Mouse (Mus musculus) midbrain, embryonic 12.5 days (tissue): Measurements from ENCODE around the gene Dhx32. TPM values are rescaled to one million over a fixed set of nuclear protein-coding genes. Genes with fewer than 3 reads are reported as not detected.

Experiments used
- ATAC-seq: fragments of 200-750 bp; cut with Nextera tagmentation; 2 replicates; pipeline ENCODE4 v1.8.0; 2017; ENCODE audit warnings: low read depth, moderate TSS enrichment, moderate library complexity; ENCODE audit not compliant: low FRiP score
- H3K27ac ChIP-seq: fragments of 300-500 bp; sonication (generic); replicated peaks from 2 replicates; pipeline ENCODE4 v1.5.1; 2016; ENCODE audit warnings: mild to moderate bottlenecking
- H3K27me3 ChIP-seq: fragments of 300-500 bp; sonication (generic); 2 replicates; pipeline ENCODE4 v1.6.1; 2016; ENCODE audit warnings: mild to moderate bottlenecking
- H3K36me3 ChIP-seq: fragments of 300-500 bp; sonication (generic); 2 replicates; pipeline ENCODE4 v1.6.1; 2016
- H3K4me1 ChIP-seq: fragments of 300-500 bp; sonication (generic); 2 replicates; pipeline ENCODE4 v1.6.1; 2016
- H3K4me2 ChIP-seq: fragments of 300-500 bp; sonication (generic); replicated peaks from 2 replicates; pipeline ENCODE4 v1.6.1; 2016; ENCODE audit warnings: mild to moderate bottlenecking, moderate library complexity
- H3K4me3 ChIP-seq: fragments of 300-500 bp; sonication (generic); 2 replicates; pipeline ENCODE4 v1.5.1; 2016; ENCODE audit warnings: mild to moderate bottlenecking
- H3K9ac ChIP-seq: fragments of 300-500 bp; sonication (generic); replicated peaks from 2 replicates; pipeline ENCODE4 v1.6.1; 2016; ENCODE audit warnings: mild to moderate bottlenecking, moderate library complexity
- H3K9me3 ChIP-seq: fragments of 300-500 bp; sonication (generic); 2 replicates; pipeline ENCODE4 v1.6.1; 2016; ENCODE audit warnings: mild to moderate bottlenecking
- WGBS: fragments of 180-500 bp; shearing (Covaris S2); methylation state at CpG from one replicate; pipeline ENCODE4 v1.1.7; 2016; 5-methylcytosine and 5-hydroxymethylcytosine counted together
- polyA plus RNA-seq: library from polyadenylated mRNA; unstranded; fragments of >200 nt; fragmentation: Nextera tagmentation; extraction: Ambion mirVana; gene quantifications from 2 replicates; pipeline ENCODE4 v1.2.1, GENCODE M21; 2016

Dhx32 gene
- polyA plus RNA-seq, 1 experiment from 2014 or later, result 61.1 TPM

DNA sequence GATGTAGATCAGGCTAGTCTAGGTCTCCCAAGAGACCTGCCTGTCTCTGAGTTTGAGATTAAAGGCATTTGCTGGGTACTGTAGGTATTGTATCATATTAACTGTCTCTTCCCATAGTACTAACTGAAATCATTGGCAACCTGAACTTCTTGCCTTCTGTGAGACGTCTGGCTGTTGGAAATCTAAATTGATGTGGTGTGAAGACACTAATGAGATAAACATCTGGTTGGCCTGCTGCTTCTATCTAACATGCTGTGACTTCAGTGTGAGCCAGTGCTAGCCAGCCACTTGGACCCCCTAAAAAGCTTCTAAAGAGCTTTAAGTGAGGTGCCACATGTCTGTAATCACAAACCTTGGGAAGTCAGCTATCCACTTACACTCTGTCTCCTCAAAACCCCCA is 10.2 kb upstream of the Dhx32 start:
- Histone ChIP-seq H3K9me3 (no peaks in the 10 kb centered on the region), H3K4me3 (no peak overlapping the region), H3K9ac (no peak overlapping the region), H3K27ac (no peak overlapping the region), H3K36me3 (no peaks in the 10 kb centered on the region), H3K4me1 (no peaks in the 10 kb centered on the region), H3K4me2 (no peak overlapping the region), H3K27me3 (no peaks in the 10 kb centered on the region)
- ATAC-seq, result no peak
- WGBS, result 46% methylated on average over 1 of the region's 1 CpGs

DNA sequence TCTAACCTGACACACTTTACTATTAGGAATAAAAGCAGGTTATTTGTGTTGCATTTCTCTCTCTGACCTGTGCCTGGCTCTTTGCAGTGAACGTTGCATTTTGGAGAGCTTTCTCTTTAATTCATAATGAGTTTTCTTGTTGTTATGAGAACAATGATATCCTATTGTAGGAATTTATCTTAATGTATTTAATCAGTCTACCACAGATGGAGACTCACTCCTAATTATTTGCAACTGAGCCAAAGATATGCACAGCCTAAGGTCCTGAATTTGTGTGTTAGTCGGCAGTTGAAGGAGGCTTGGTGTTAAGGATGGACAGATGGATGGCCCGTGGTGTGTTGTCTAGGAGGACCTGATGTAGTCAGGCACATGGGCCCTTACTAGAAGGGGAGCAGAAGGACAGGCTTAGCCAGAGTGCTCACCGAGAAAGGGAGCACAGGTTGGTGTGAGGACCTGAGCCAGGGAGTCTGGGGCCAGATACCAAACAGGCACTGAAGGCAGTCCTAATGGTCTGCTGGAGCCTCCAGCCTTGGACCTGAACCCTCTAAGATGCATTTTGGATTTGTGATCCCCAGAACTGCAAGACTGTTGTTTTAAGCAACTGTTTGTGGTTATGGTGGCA is 8.2 kb upstream of the Dhx32 start:
- Histone ChIP-seq H3K4me3 (no peak overlapping the region), H3K4me1 (no peaks in the 10 kb centered on the region), H3K9ac (no peak overlapping the region), H3K27me3 (no peaks in the 10 kb centered on the region), H3K36me3 (no peaks in the 10 kb centered on the region), H3K4me2 (no peak overlapping the region), H3K27ac (no peak overlapping the region), H3K9me3 (no peaks in the 10 kb centered on the region)
- 93% methylated on average over 4 of the region's 4 CpGs for WGBS
- no peak for ATAC-seq

DNA sequence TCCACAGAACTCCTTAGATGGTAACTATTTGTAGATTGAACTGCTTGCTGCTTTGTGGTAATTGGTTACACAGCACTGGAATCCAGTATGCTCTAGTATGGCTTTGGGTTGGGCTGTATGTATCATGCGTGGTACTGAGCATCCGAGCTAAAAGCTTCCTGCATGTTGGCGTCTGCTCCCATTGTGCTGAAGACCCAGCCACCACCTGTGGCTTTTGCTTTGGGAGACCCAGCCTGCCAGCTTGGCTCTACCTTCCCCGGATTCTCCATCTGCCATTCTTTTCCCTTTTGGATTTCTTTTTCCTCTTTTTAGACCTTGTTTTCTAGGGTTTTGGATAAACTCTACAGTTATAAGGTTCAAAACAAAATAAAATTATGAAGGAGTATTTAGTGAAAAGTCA is 7.6 kb upstream of the Dhx32 start:
- H3K27me3 ChIP-seq, result no peaks in the 10 kb centered on the region
- H3K4me2 ChIP-seq, result no peak overlapping the region
- WGBS, result 93% methylated on average over 4 of the region's 4 CpGs
- no peaks in the 10 kb centered on the region for H3K9me3 ChIP-seq
- no peaks in the 10 kb centered on the region for H3K4me1 ChIP-seq
- no peak overlapping the region for H3K4me3 ChIP-seq
- H3K9ac ChIP-seq, result no peak overlapping the region
- H3K36me3 ChIP-seq, result no peaks in the 10 kb centered on the region
- no peak overlapping the region for H3K27ac ChIP-seq
- ATAC-seq, result no peak

DNA sequence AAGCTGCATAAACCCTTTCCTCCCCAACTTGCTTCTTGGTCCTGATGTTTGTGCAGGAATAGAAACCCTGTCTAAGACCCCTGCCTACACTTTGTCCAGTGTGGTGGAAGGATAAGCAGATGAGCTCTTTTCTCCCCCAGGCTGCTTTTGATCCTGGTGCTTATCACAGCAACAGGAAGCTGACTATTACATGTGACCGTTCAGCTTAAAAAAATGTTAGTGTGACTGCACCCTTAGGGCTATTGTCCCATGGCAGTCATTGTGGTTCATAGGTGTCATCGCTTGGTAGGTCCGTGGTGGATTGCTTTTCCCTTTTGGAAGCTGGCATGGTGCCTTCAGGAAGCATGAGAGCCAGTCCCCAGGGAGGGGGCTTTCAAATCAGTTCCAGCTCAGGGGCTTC is 5.6 kb upstream of the Dhx32 start:
- H3K4me1 ChIP-seq, result no peaks in the 10 kb centered on the region
- H3K9ac ChIP-seq, result no peak overlapping the region
- no peaks in the 10 kb centered on the region for H3K27me3 ChIP-seq
- WGBS, result 86% methylated on average over 3 of the region's 3 CpGs
- no peak overlapping the region for H3K27ac ChIP-seq
- H3K4me3 ChIP-seq, result no peak overlapping the region
- no peaks in the 10 kb centered on the region for H3K9me3 ChIP-seq
- ATAC-seq, result no peak
- H3K36me3 ChIP-seq, result no peaks in the 10 kb centered on the region
- no peak overlapping the region for H3K4me2 ChIP-seq

DNA sequence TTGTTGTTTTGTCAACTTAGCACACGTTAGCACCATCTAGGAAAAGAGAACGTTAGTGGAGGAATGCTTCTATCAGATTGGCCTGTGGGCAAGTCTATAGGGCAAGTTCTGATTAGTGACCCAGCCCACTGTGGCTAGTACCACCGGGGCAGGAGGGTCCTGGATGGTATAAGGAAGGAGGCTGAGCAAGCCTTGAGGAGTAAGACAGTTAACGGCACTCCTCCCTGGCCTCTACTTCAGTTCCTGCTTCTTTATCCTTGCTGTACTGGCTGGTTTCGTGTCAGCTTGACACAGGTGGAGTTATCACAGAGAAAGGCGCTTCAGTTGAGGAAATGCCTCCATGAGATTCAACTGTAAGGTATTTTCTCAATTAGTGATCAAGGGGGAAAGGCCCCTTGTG is 5.0 kb upstream of the Dhx32 start:
- no peak overlapping the region for H3K4me3 ChIP-seq
- no peaks in the 10 kb centered on the region; the same call in 1 of the 2 replicates for H3K27me3 ChIP-seq
- 92% methylated on average over 6 of the region's 6 CpGs for whole genome bisulfite sequencing
- no peaks in the 10 kb centered on the region for H3K9me3 ChIP-seq
- ATAC-seq, result no peak
- H3K9ac ChIP-seq, result no peak overlapping the region
- H3K4me2 ChIP-seq, result no peak overlapping the region
- no peaks in the 10 kb centered on the region for H3K36me3 ChIP-seq
- no peak overlapping the region for H3K27ac ChIP-seq
- H3K4me1 ChIP-seq, result no peaks in the 10 kb centered on the region

DNA sequence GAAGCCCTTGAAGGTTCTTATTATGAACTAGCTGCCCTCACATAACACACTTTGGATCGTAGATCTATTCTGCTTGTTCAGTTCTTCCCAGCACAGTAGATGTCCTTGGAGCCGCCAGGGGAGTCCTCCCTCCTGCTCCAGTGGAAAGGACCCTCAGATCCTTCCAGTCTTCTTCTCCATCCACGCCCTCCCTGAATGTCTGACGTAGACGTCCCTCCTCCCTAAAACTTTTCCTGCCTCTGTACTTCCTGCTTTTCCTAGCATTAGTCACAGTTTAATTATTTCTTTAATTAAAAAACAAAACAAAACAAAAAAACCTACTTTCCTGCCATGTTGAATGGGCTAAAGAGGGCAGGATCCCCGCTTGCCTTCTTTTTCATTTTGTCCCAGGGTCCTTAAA is 535 bp downstream of the Dhx32 start:
- H3K4me3 ChIP-seq, result no peak overlapping the region
- H3K27me3 ChIP-seq, result no peaks in the 10 kb centered on the region; the same call in 1 of the 2 replicates
- ATAC-seq, result no peak
- H3K27ac ChIP-seq, result no peak overlapping the region
- 71% methylated on average over 6 of the region's 6 CpGs for WGBS
- H3K4me1 ChIP-seq, result 0 out of 2 replicates have a peak, but pooled peaks cover 2% of the 10 kb centered on the region
- H3K36me3 ChIP-seq, result no peaks in the 10 kb centered on the region
- H3K9me3 ChIP-seq, result no peaks in the 10 kb centered on the region
- H3K9ac ChIP-seq, result no peak overlapping the region
- H3K4me2 ChIP-seq, result no peak overlapping the region

DNA sequence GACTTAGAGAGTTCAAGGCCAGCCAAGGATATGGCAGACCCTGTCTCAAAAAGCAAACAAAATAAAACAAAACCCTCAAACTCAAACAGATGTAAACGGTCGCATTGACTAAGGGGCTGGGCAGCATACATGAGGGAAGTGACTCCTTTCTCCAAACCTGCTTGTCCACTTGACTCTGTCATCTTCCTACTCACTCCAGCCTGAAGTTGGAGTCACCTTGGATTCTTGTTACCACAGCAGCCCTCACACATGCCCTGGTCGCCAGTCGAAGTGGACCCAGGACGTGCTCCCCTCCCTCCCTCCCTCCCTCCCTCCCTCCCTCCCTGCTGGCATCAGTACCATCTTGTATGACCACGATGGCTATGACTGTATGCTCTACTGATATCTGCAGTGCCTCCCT is 943 bp downstream of the Dhx32 start:
- Histone ChIP-seq H3K36me3 (no peaks in the 10 kb centered on the region), H3K9ac (no peak overlapping the region), H3K4me1 (0 out of 2 replicates have a peak, but pooled peaks cover 5% of the 10 kb centered on the region), H3K27ac (no peak overlapping the region), H3K27me3 (no peaks in the 10 kb centered on the region; the same call in 1 of the 2 replicates), H3K4me2 (no peak overlapping the region), H3K9me3 (no peaks in the 10 kb centered on the region), H3K4me3 (no peak overlapping the region)
- ATAC-seq, result no peak
- 83% methylated on average over 6 of the region's 6 CpGs for WGBS

DNA sequence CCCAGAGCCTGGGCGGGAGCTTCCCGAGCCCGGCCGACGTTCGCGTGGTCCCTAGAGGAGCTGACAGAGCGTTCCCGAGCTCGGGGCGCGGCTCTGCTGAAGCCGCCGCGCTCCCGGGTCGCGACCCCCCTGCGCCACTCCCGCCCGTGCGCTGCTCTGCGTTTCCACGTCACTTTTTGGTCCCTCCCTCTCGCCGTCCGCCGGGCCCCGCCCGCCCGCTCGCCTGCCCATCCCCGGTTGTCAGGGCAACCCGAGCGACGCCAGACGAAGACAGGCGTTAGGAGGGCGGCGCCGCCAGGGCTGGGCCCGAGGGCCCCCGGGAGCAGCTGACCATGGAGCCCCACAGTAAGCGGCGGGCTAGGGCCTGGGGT is 5.9 kb downstream of the Dhx32 start, which contains the start of gene Fank1:
Gene Fank1 (plus strand): TSS at position 236 of the 371 bp plus-strand sequence.
- Histone ChIP-seq H3K27me3 (no peaks in the 10 kb centered on the region), H3K9ac (peak within 1 kb of the TSS; percentile 74), H3K4me1 (peaks cover 20% of the 10 kb centered on the region), H3K36me3 (0 out of 2 replicates have a peak, but pooled peaks cover 2% of the 10 kb centered on the region), H3K4me2 (peak within 1 kb of the TSS; percentile 88), H3K4me3 (peak within 1 kb of the TSS; percentile 88), H3K9me3 (no peaks in the 10 kb centered on the region), H3K27ac (no peak within 1 kb of the TSS)
- peak; percentile 94 for ATAC-seq
- WGBS, result under 1% methylated on average over 41 of the region's 45 CpGs

DNA sequence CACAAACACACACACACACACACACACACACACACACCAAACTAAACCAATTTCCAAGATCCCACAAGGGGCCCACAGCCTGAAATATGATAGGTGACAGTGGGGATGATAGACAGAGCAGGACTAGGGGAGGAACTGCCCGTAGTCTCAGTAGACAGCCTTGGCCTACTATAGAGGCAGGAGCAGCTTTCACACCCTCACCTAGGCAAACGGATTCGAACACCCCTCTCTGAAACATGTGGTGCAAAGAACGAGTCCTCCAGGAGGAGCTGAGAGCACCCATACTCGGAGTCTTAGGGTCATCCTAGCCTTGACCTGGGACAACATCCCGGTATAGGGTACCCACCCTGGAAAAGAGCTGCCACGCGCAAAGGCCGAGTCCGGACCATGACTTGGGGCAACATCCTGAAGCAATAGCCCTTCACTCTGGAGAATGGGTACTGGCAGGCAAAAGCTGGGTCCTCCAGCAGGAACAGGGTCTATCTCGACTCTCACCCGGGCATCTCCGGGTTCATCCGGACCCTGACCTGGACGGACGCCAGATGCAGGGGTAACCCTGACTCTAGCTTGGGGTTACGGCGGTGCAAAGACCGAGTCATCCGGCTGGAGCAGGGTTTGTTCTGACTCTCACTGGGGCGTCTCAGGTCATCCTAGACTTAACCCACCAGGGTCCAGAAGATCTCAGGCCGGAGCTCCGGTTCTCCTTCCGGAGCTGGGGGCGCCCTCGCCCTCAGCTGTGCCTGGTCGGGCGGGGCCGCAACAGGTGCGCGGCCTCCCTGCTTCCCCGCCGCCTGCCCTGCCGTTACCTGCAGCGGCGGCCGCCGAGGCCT is 6.5 kb downstream of the Dhx32 start:
- 4% methylated on average over 28 of the region's 38 CpGs for WGBS
- peak overlapping the region; percentile 88 for H3K4me2 ChIP-seq
- peak; percentile 81 for ATAC-seq
- peaks cover 20% of the 10 kb centered on the region for H3K4me1 ChIP-seq
- H3K9ac ChIP-seq, result peak overlapping the region; percentile 74
- H3K27me3 ChIP-seq, result no peaks in the 10 kb centered on the region
- H3K4me3 ChIP-seq, result peak overlapping the region; percentile 88
- no peaks in the 10 kb centered on the region for H3K9me3 ChIP-seq
- H3K27ac ChIP-seq, result no peak overlapping the region
- 0 out of 2 replicates have a peak, but pooled peaks cover 4% of the 10 kb centered on the region for H3K36me3 ChIP-seq

DNA sequence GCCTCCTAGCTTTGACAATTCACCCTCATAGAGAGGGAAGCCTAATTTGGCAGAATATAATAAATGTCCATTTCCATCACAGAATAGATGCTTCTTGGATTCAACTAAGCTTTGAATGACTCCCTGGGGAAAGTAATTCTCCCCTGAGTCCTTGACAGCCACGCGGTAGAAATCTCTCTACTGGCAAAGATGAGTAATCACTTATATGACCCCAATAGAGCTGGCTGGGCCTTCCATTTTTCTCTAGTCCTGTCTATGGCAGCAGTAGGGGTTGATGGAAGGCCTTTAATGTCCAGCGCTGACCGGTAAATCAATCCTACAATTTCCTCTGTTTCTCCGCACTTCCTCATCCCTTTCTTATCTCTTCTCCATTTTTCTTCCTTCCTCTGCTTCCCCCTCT is 7.3 kb downstream of the Dhx32 start:
- Histone ChIP-seq H3K36me3 (0 out of 2 replicates have a peak, but pooled peaks cover 4% of the 10 kb centered on the region), H3K4me1 (peaks cover 20% of the 10 kb centered on the region), H3K4me2 (peak overlapping the region; percentile 88), H3K4me3 (no peak overlapping the region; the same call in 1 of the 2 replicates), H3K9me3 (no peaks in the 10 kb centered on the region), H3K9ac (no peak overlapping the region), H3K27me3 (no peaks in the 10 kb centered on the region), H3K27ac (no peak overlapping the region)
- no peak for ATAC-seq
- WGBS, result 68% methylated on average over 5 of the region's 5 CpGs

DNA sequence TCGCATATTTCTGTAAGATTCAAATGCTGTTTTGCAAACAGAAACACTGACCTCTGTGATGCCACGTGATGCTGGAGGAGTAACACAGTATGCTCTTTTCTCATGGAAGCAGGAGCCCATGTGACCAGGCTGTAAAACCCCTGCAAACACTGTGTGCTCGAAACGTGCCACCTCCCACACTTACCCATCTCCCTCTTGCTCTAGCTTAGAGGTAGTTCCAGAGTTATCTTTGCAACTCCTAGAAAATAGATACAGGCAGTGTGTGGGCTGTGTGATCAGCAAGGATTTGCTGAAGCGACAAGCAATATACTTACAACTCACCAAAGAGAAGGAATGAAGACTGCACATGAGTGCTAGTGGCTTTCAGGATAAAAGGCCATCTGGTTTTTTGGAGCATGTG is 14.0 kb downstream of the Dhx32 start:
- Histone ChIP-seq H3K27ac (no peak overlapping the region), H3K36me3 (0 out of 2 replicates have a peak, but pooled peaks cover 4% of the 10 kb centered on the region), H3K9me3 (no peaks in the 10 kb centered on the region), H3K27me3 (no peaks in the 10 kb centered on the region), H3K4me1 (peaks cover 10% of the 10 kb centered on the region), H3K9ac (no peak overlapping the region), H3K4me3 (no peak overlapping the region), H3K4me2 (no peak overlapping the region)
- 81% methylated on average over 5 of the region's 5 CpGs for WGBS
- ATAC-seq, result no peak

DNA sequence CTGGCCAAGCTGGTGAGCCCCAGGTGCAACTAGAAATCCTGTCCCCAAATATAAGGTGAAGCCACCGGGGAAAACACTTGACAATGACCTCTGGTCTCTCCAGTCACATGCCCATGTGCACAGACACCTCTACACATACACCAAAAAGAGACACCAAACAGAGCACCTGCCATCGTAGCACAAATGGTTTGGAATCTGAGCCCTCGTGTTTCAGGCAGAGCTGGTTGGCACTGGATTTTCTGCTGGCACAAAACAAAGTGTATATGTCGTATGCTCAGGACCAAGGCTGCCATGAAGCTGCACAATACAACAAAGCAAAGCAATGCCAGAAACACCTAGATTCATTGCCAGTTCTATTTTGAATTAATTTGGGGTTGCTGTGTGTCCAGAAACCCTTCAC is 14.5 kb downstream of the Dhx32 start:
- no peak overlapping the region for H3K27ac ChIP-seq
- 89% methylated on average over 4 of the region's 4 CpGs for WGBS

More for the DNA sequence above, 14.5 kb downstream of the Dhx32 start:
- peaks cover 10% of the 10 kb centered on the region for H3K4me1 ChIP-seq
- H3K27me3 ChIP-seq, result no peaks in the 10 kb centered on the region
- no peak overlapping the region for H3K4me2 ChIP-seq
- no peak overlapping the region for H3K9ac ChIP-seq
- H3K4me3 ChIP-seq, result no peak overlapping the region
- no peaks in the 10 kb centered on the region for H3K9me3 ChIP-seq
- H3K36me3 ChIP-seq, result 0 out of 2 replicates have a peak, but pooled peaks cover 4% of the 10 kb centered on the region
- no peak for ATAC-seq
